Mouse (Mus musculus) CD4-positive, CD25-positive, alpha-beta regulatory T cell, adult 2 months (primary cell): Measurements from ENCODE around the gene Ptpn11.

Experiments
- DNase-seq: peaks from one replicate; pipeline ENCODE4 v3.0.0-alpha.2; 2012; ENCODE audit warnings: low read depth, low spot score

Ptpn11 gene

GRCm38 (mm10) chr5:121125563-121125962 lies 65.6 kb downstream of the Ptpn11 start:
- DNase-seq = no peak

- DNase-seq = no peak
Observed at GRCm38 (mm10) chr5:121124208-121125185, 66.7 kb downstream of the Ptpn11 start.

GRCm38 (mm10) chr5:121123399-121123798 lies 67.8 kb downstream of the Ptpn11 start:
- no peak for DNase-seq

- DNase-seq = no peak
Observed at GRCm38 (mm10) chr5:121122577-121122976, 68.6 kb downstream of the Ptpn11 start.

- DNase-seq = no peak
Observed at GRCm38 (mm10) chr5:121122036-121122435, 69.2 kb downstream of the Ptpn11 start.

- no peak for DNase-seq
Observed at GRCm38 (mm10) chr5:121119331-121120034, 71.7 kb downstream of the Ptpn11 start.

GRCm38 (mm10) chr5:121118345-121118744 lies 72.9 kb downstream of the Ptpn11 start:
- DNase-seq = no peak

GRCm38 (mm10) chr5:121116941-121117340 lies 74.3 kb downstream of the Ptpn11 start:
- no peak for DNase-seq

GRCm38 (mm10) chr5:121115391-121116157 lies 75.6 kb downstream of the Ptpn11 start:
- no peak for DNase-seq

- peak; percentile 37 for DNase-seq
Observed at GRCm38 (mm10) chr5:121114151-121114550, 77.0 kb downstream of the Ptpn11 start.

GRCm38 (mm10) chr5:121112390-121112789 lies 78.8 kb downstream of the Ptpn11 start:
- DNase-seq = peak; percentile 60

GRCm38 (mm10) chr5:121111106-121111915 lies 79.9 kb downstream of the Ptpn11 start:
- peak; percentile 72 for DNase-seq

- DNase-seq = peak; percentile 17
Observed at GRCm38 (mm10) chr5:121109185-121109584, 82.0 kb downstream of the Ptpn11 start.

- peak; percentile 90 for DNase-seq
Observed at GRCm38 (mm10) chr5:121106913-121107312, 84.3 kb downstream of the Ptpn11 start.

GRCm38 (mm10) chr5:121100886-121101580 lies 90.2 kb downstream of the Ptpn11 start:
- DNase-seq = no peak

GRCm38 (mm10) chr5:121100095-121100494 lies 91.1 kb downstream of the Ptpn11 start:
- peak; percentile 22 for DNase-seq

GRCm38 (mm10) chr5:121097970-121098369 lies 93.2 kb downstream of the Ptpn11 start:
- no peak for DNase-seq

- DNase-seq = no peak
Observed at GRCm38 (mm10) chr5:121096744-121097143, 94.5 kb downstream of the Ptpn11 start.

GRCm38 (mm10) chr5:121093281-121093680 lies 97.9 kb downstream of the Ptpn11 start:
- DNase-seq = no peak

GRCm38 (mm10) chr5:121089660-121090059 lies 101.5 kb downstream of the Ptpn11 start:
- no peak for DNase-seq
